Mouse (Mus musculus) cerebellum, adult 11 months (tissue): ENCODE results near the gene Prdm9.

Experiments used
- DNase-seq: peaks from one replicate; pipeline ENCODE4 v3.0.0; 2022

Prdm9 gene

DNA sequence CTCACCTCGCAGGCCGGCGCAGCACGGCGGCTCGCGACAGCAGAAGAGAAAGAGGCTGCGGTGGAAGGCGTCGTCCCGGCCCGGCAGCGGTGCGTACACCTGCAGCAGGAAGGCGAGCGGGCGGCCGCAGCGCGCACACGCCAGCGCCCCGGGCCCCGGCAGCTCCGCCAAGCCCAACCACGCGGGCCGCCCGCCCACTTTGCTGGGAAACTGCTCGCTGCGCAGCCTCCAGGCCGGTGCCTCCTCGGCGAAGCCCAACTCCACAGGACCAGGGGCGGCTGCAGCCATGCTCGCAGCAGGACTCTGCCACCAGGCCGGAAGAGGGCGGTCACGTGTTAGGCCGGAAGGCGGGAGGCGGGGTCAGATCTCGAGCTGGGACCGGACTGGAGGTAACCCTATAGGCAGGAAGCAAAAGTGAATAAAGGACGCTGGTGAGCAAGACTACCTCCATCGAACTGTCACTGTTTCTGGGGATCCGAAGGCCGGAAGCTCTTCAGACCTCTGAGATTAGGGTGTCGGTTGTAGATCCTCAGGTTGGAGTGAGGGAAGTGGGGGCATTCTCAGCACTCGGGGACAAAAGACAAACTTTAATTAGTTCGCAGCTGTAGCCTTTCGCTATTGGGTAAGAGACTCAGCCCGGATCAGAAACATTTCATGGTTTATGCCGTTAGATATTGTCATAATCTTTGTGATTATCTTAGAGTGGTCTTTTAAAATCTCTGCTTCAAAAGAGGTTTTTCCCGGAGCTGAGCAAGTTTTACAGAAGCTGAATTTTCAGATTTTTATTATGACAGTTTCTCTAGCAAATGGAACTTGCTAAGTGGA lies 37.0 kb downstream of the Prdm9 start, which contains the start of gene Pdcd2:
Gene Pdcd2 (minus strand): TSS at position 316 of the 825 bp plus-strand sequence.
- peak; percentile 91 for DNase-seq

DNA sequence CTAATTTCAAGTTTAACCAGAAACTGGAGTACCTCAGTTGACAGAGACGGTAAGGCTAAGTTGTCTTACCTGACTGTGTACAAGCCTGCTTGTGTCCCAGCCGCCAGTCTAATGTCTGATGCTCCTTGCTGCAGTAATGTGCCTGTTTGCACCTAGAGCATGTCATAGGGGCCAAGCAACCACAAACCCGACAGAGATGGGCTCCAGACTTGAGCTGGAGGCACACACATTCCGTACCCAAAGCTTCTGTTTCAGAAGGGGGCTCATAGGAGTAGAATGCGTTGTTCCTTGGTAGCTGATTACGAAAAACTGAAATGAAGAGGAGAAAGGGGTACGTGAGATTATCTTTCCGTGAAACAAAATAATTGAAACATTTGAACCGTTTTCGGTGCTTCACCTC lies 37.9 kb downstream of the Prdm9 start:
- no peak for DNase-seq

DNA sequence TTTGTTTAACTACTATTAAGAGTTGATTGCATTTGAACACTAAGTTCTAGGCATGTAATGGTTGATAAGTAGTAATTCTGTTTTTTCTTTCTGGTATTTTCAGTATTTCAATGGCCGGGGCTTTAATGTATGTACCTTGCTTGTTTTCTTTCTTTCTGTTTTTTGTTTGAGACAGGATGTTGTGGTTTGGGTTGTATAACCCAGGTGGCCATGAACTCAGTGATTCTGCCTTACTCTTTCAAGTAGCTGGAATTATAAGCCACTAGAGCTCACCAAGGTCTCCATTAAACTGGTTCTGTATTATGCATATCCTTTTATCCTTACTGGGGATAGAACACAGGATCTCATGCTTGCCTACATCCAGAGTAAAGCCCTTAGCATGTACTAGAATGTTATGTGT lies 45.4 kb downstream of the Prdm9 start:
- DNase-seq = no peak

DNA sequence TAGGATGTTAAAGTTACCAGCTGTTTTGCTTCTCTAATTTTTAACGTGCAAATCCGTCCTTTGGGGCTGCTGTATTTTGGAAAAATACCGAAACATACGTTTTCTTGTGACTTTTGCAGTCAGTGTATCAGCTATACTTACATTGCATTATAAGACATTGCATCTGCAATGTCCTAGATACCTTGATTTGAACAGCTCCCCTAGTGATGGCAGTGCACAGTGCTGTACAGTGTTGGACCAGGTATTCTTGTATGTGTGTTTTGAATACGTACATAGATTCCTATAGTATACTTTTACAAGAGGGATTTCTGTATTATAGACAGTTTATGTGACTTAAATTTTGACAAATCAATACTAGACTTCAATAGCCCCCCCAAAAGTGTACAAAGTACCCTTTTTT lies 46.0 kb downstream of the Prdm9 start:
- no peak for DNase-seq

DNA sequence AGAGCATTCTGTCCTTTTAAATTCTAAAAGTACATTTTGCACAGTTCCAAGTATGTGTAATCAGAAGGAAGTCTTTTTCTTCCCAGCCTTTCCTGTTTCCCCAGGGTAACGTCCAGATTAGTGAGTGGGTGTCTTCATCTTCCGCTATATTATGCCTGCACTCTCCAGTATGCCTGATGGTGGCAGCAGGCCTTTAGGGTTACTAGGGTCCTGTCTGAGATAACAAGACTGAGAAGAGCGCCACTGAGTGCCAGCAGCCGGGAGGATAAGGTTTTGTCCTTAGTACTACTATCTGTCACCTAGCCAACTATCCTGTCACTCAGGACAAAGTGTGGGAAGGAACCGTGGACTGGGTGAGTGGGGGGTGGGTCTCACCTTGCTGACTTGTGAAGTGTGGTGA lies 46.4 kb downstream of the Prdm9 start:
- DNase-seq = no peak

DNA sequence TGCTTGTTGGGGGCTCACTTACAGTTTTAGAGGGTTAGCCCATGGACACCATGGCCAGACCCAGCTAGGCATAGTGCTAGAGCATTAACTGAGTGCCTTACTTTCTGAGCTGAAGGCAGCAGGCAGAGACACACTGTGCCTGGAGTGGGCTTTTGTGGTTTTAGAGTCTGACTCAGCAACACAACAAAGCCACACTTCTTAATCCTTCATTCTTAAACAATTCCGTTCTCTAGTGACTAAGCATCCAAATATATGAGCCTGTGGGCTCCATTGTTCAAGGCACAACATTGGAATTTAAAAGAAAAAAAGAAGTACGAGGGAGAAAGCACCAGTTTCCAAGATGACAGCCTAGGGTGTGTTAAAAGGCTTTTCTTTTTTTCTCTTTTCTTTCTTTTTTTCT lies 53.5 kb downstream of the Prdm9 start:
- no peak for DNase-seq

DNA sequence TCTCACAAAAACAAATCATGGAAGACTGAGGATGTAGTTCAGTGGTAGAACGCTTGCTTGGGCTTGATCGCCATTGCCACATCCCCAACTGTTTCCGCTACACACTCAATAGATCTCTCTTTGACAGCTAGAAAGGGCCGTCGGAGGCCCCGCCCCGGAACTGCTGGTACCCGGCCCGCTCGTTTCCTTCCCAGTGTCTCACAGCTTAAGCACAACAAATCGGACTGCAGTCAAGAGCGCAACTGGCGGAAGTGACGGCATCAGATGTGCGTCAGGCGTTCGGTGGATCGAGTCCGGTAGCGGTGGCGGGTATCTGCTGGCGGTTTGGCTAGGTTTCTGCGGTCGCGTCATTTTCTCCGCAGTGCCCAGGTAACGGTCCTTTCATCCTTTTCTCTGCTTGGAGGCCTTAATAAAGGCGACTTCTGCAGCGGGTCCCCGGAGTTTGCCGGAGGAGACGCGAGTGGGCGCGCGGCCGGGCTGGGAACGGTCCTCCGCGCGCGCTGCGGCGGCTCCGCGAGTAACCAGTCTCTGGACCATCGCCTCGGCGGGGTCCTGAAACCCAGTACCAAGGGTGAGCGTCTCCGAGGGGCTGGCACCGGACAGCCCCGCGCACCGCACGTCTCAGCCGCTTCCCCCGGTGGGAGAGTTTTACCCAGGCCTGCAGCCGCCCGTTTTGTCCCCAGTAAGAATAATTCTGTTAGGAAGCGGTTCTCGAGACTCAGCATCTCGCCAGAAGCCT lies 64.3 kb downstream of the Prdm9 start, which contains the start of the genes Psmb1 and Tbp:
Gene Psmb1 (minus strand): TSS at position 96 of the 739 bp plus-strand sequence.
Gene Tbp (plus strand): TSS at position 233 of the 739 bp plus-strand sequence.
- peak; percentile 93 for DNase-seq

DNA sequence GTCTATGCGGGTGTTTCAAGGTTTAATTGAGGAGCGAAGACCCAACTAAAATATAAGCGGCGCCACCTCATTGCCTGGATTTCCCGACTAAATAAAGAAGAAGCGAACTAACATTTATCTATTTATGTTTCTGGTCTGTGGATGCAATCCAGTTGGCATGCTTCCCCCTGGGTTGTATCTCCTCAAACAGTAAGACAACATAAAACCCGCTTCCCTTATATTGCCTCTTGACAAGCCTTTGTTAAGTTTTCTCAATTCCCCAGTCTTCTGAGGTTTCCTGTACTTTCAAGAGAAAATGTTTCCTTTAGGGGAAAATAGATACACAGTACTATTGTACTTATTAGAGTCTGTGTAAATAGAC lies 65.4 kb downstream of the Prdm9 start:
- peak; percentile 26 for DNase-seq

DNA sequence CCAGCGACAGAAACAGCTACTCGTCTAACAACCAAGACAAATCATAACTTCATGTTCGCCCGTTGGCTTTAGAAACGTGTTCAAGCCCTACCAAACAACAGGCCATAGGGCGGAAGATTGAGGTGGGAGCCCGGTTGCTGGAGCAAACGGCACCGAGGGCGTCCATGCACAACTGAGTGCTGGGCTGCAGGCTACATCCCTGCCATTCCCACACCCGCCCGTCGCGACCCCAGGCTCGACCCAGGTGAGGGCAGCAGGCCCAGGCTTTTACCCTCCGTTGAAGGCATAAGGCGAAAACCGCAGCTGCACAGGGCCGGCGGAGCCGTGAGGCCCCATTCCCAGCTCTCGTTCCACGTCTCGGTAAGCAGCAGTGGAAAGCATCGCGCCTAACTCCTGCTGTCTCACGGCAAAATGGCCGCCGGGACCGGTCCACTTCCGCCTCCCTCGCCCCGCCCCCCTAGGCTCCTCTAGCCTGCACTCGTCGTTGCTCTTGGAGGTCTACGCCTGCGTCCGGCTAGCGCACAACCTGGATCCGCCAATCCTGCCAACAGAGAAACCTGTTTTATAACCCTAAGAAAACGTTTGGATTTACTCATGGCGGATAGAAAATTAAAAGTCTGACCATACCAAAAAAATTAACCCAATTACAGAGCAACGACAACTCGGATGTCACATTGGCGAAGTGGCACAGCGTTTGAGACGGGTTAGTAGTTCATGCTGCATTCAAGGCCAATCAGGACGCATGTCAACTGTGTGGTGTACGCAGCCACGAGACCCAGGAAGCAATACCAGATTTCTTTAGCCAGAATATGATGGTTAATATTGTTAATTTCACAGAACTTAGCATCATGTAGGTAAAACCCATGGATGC lies 66.0 kb downstream of the Prdm9 start:
- DNase-seq = peak; percentile 91
